Mouse (Mus musculus): ENCODE data around the gene Lalba.
A peak's percentile ranks its signal among the peaks of the same experiment; 100 is the strongest.
"Not testable (repeated sequence)": the region's sequence is repeated elsewhere in the genome, so short reads cannot be mapped to it uniquely, and the experiment has no call there.

Gene Lalba

DNA sequence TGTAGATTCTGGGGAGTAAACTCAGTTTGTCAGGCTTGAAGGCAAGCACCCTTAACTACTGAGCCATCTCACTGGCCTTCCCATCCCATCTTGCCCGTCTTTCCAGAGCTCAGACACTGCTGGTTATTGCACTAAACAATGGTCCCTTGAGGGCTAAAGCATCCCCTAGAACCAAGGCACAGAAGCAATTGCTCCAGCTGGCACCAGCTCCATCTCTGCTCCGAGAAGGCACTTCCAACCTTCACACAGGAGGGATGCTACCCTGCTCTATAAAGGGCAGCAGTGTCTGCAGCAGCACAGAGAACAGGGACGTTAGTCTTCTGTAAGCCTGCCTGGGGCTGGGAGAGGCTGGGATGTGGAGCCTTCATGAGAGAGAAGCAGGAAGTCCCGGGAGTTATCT lies 9.6 kb upstream of the Lalba start, which contains the start of gene Olfr279:
TSS of gene Olfr279 (plus strand) at position 301 of the 400 bp plus-strand sequence.
- no peak for DNase-seq (ENCODE audit: low spot score in 2 of 2)

DNA sequence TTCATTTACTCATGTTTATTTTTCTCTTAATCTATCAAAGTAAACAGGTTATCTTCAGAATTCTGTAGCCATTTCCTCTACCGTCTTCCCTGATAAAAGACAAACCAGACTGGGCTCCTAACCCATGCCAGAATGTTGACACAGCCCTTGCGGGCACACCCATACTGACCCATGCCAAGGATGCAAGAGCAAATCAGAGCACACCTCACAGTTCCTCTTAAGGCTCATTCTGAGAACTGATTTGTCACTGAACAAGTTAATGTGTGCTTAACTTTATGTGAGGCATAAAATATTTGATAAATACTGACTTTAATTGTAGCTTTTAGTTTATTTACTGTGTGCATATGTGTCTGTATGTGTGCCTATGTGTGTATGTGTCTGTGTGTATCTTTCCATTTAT lies 8.8 kb upstream of the Lalba start:
- DNase-seq (ENCODE audit: low spot score in 2 of 2) = no peak

DNA sequence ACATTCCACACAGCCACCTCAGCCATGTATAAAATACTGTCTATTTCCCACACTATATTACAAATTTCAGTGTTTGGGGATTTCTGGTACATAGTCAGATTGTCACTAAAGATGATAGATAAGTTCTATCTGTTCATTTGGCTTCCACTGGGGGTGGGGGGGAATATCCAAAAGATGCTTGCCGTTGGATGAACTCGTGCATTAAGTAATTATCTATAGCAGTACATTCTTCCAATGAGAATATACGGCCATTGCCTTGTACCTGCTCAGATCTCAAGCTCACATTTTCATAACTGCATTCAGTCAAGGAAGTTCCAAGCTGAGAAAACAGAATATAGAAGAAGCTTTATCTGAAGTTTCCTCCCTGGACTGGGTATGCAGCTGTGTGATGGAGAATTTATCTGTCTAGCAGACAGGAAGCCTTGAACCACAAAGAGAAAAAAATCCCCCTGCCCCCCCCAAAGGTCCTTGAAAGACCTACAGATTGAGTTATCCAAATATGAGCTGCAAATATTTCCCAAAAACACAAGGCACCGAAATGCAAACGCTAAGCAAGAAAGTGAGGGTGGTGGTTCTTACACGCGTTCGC lies 4.0 kb upstream of the Lalba start:
- peak in 1 of 2 experiments; percentile 33 for DNase-seq (ENCODE audit: low spot score in 2 of 2)

DNA sequence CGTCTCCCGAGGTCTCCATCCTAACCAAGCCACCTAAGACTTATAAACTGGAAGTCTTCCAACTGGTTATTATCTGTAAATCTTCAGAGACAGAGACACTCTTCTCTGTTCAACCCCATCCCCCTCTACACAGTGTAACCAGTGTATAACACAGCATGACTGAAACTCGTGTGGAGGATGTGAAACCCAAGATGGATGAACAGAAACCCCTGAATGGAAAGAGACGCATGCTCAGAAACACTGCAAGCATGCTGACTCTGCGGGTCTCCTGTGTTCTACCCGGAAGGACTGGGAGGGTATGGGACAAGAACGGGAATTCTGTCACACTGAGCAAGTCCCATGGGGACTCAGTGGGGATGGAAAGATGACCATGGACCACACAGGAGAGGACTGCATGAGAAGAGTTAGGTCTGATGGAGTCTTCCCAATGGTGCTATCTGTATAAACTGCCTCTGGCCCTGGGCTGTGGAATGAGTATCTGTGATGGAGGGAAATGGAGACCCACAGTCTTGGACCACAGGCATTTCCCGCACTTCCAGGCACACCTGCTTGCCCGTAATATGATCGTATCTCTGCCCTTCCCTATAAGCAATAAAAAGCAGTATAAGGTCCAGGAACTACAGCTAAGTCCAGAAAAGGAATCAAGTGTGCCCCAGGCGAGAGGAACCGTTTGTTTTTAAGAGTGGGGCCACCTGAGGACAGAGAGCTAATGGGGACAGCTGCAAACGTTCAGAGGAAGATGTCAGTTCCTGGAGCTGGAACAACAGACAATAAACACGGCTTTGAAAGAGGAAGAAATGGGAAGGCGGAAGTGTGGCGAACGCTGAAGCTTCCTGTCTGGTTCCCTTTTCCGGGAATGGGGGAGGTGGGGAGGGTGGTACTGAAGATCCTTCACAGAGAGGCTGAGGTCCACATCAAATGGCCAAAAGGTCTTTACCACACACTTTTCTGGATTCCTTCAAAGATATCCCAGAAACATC lies 1.7 kb upstream of the Lalba start:
- peak; percentile 77 to 84 for DNase-seq (ENCODE audit: low spot score in 2 of 2)

DNA sequence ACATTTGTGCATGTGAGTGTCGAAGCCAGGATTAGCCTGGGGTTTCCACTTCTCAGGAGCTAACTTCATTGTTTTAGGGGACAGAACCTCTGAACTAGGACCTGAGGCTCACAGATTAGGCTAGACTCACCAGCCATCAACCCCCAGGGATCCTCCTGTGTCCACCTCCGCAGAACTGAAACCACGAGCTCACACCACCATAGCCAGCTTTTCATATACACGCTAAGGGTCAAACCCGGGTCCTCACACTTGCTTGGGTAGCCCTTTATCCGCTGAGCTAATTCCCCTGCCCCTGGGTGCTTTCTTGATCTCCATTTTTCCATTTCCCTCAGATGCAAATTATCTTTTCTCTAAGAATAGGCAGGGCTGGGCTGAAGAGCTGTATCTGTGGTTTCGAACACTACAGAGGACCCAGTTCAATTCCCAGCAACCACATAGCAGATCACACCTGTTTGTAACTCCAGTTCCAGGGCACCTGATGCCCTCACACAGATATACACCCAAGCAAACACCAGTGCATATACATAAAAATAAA lies 2.9 kb downstream of the Lalba start:
- no peak for DNase-seq (ENCODE audit: low spot score in 2 of 2)

DNA sequence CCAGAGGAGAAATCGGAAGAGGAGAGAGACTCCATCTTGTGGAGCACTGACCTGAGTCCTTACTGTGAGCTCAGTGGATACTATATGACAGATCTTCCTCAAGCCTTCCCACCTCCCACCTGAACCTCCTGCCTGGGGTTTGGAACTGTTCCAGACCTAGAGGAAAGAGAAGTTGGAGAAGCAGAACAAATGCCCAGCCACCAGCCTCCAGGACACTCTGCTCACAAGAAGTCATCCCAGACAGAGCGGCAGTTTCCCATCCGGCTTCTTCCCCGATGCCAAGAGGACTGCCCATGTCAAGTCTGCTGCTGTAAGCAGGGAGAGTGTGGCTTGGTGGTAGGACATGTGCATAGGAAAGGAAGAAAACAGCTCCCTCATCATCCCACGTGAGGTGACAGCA lies 6.2 kb downstream of the Lalba start:
- no peak for DNase-seq (ENCODE audit: low spot score in 2 of 2)

DNA sequence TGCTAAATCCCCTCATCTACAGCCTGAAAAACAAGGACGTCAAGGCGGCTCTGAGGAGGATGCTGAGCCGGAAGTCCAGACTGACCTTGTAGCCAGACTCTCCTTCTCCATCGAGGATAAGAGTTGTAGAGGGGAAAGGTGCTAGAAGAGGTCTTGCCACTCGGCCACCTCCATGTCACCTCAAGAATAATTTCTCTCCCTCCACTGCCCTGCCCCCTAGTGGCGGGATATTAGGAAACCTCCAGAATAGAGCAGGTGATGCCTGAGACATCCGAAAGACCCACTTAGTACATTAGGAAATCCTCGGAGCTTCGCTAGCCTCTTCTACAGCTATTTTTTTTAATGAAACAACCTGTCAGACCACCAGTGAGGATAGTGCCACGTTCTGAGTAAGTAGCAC lies 7.1 kb downstream of the Lalba start:
- DNase-seq (ENCODE audit: low spot score in 2 of 2) = peak; percentile 24 to 57

DNA sequence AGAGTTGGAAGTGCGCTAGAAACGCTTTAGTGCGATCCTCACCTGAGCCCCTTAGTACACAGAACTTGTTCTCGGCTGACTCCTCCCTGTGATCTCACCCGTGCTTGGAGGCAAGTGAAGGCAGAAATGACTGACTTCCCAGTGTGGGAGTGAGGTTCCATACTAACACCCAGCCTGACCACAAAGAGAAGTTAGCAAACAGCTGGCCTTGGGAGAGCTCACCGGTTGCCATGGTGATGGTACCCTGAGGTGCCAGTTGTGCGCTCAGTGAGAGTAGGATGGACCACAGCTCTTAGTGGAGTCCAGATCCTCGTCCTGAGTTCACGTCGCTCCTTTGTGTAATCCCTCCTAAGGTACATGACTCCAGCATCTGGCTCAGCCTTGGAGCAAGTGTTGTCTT lies 7.6 kb downstream of the Lalba start:
- DNase-seq (ENCODE audit: low spot score in 2 of 2) = no peak

DNA sequence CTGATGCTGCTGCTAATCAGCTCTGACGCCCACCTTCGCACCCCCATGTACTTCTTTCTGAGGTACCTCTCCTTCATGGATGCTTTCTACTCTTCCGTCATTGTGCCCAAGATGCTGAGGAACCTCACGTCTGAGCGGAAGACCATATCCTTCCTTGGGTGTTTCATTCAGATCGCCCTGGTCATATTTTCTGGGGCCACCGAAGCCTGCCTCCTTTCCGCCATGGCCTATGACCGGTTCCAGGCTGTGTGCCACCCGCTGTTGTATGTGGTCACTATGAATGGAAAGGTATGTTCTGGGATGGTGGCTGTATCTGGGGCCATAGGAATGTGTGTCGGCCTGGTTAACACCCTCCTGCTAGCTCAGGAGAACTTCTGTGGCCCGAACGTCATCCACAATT lies 11.0 kb downstream of the Lalba start:
- DNase-seq (ENCODE audit: low spot score in 2 of 2) = no peak

DNA sequence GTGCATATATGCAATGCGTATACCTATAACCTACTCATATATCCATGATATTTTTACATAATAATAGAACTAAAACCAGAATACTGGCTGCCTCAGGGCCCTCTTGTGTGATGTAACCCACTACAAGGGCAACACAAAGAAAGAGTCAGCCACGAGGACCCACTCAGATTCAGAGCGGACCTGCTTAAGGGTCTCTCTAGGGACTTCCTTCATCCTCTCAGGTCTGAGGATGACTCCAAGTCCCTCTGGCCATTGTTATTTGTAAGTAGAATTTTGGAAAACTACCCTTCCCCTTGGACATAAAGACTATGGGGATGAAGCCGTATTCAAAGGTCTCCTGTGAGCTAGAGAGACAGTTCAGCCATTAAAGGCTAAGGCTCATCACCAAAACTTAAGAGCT lies 12.9 kb downstream of the Lalba start, which contains the start of gene OR5BS1P:
TSS of gene OR5BS1P (plus strand) at position 301 of the 400 bp plus-strand sequence.
- DNase-seq (ENCODE audit: low spot score in 2 of 2) = no peak

DNA sequence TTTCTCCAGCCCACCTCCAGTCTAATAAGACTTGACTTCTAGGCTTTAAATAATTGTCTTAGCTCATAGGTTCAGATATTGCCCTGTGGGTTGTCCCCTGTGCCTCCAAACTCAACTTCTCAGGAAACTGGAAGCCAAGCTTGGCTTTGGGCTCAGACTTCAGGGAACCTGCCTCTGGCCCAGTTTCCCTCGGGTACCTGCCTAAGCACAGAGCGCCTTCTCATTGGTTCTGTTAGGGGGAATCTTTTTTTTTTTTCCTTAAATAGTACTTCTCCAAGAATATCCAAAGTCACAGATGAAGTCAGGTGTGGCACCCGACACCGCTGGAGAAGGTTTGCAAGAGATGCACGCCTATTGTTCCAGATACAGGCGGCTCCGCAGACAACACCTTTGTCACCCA lies 30.2 kb downstream of the Lalba start, which contains the start of gene Olfr281:
TSS of gene Olfr281 (plus strand) at position 301 of the 400 bp plus-strand sequence.
- DNase-seq (ENCODE audit: low spot score in 2 of 2) = no peak

DNA sequence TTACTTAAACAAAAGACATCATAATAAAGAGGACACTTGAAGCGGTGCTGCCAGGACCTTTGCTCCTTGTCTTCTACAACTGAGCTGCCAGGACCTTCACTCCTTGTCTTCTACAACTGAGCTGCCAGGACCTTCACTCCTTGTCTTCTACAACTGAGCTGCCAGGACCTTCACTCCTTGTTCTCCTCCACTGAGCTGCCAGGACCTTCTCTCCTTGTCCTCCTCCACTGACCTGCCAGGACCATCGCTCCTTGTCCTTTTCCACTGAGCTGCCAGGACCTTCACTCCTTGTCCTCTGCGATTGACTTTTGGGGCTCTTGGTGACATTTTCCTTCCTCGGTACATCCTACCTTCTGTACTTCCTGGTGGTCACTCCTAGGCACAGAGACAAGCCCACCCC lies 34.0 kb downstream of the Lalba start:
- DNase-seq (ENCODE audit: low spot score in 2 of 2) = no peak

DNA sequence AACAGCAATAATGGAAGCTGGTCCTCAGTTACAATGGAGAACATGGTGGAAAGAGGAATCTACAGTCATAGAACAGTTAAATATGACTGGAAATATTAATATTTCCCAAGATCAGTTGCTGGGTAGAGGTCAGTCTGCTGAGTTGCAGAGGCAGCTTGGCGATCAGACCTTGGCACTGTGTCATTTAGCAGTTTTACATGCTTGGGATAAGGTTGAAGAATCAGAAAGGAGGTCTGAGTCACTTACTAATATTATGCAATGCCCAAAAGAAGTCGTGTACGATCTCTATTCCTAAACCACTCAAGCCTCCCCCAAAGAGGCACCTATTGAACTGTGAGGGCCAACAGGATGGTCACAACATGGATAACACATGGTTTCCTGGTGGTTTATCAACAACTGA lies 38.0 kb downstream of the Lalba start:
- DNase-seq (ENCODE audit: low spot score in 2 of 2) = no peak

DNA sequence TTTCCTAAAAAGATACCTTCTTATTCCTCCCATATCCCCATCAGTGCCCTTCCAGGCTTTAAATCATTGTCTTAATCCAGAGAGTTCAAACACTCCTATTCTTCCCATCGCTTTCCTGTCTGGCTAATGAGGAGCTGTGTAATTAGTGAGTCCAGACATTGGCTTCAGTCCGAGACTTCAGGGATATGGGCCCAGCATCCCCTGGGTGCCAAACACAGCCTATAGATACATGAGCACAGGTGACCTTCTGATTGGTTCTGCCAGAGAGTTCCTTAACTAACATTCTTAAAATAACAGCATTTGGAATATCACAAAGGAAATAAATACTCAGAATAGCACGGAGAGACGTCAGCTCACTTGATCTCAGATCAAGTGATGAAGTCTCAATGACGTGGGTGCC lies 51.6 kb downstream of the Lalba start, which contains the start of gene Olfr282:
TSS of gene Olfr282 (plus strand) at position 301 of the 400 bp plus-strand sequence.
- DNase-seq (ENCODE audit: low spot score in 2 of 2) = not testable (repeated sequence)
